Mouse (Mus musculus): ENCODE results near the gene Ecel1.

Ecel1 gene

GRCm38 (mm10) chr1:87098358-87098975 is 57.9 kb downstream of the Ecel1 start:
- DNase-seq = peak; percentile 40 to 48
